Mouse (Mus musculus): ENCODE measurements at regions not wholly inside any gene's neighbourhood (a gene's known extent, or its start where the extent isn't known, plus 50 kb on each side); places are given as distances from the start of the nearest gene placed in this dataset.
"Not testable (repeated sequence)": the region's sequence is repeated elsewhere in the genome, so short reads cannot be mapped to it uniquely, and the experiment has no call there.

- not testable (repeated sequence) for DNase-seq
These were observed 823.2 kb upstream of the Olfr1507 start for GRCm38 (mm10) chr14:53318512-53319309.

GRCm38 (mm10) chr14:53312490-53312889 lies 816.9 kb upstream of the Olfr1507 start:
- DNase-seq: not testable (repeated sequence)

GRCm38 (mm10) chr14:53303179-53303578 lies 807.6 kb upstream of the Olfr1507 start:
- DNase-seq: not testable (repeated sequence)

GRCm38 (mm10) chr14:53302491-53302829 lies 806.9 kb upstream of the Olfr1507 start:
- DNase-seq: not testable (repeated sequence)

GRCm38 (mm10) chr14:53301722-53302490 lies 806.4 kb upstream of the Olfr1507 start:
- not testable (repeated sequence) for DNase-seq

- not testable (repeated sequence) for DNase-seq
These were observed 805.6 kb upstream of the Olfr1507 start for GRCm38 (mm10) chr14:53301110-53301509.

- DNase-seq: not testable (repeated sequence)
These were observed 804.2 kb upstream of the Olfr1507 start for GRCm38 (mm10) chr14:53299735-53300134.

GRCm38 (mm10) chr14:53283350-53284141 lies 788.0 kb upstream of the Olfr1507 start:
- DNase-seq: not testable (repeated sequence)

GRCm38 (mm10) chr14:53273218-53273617 lies 777.7 kb upstream of the Olfr1507 start:
- DNase-seq: not testable (repeated sequence)

- DNase-seq: not testable (repeated sequence)
These were observed 772.1 kb upstream of the Olfr1507 start for GRCm38 (mm10) chr14:53267693-53268092.

GRCm38 (mm10) chr14:53255962-53256361 lies 760.4 kb upstream of the Olfr1507 start:
- DNase-seq: not testable (repeated sequence)

GRCm38 (mm10) chr14:53253470-53253869 lies 757.9 kb upstream of the Olfr1507 start:
- not testable (repeated sequence) for DNase-seq

GRCm38 (mm10) chr14:53231142-53231541 lies 735.6 kb upstream of the Olfr1507 start:
- DNase-seq: not testable (repeated sequence)

- DNase-seq: not testable (repeated sequence)
These were observed 729.2 kb upstream of the Olfr1507 start for GRCm38 (mm10) chr14:53224789-53225188.

- not testable (repeated sequence) for DNase-seq
These were observed 715.0 kb upstream of the Olfr1507 start for GRCm38 (mm10) chr14:53210554-53210953.

- DNase-seq: not testable (repeated sequence)
These were observed 713.7 kb upstream of the Olfr1507 start for GRCm38 (mm10) chr14:53209258-53209657.

- DNase-seq: not testable (repeated sequence)
These were observed 695.4 kb upstream of the Olfr1507 start for GRCm38 (mm10) chr14:53190931-53191330.

GRCm38 (mm10) chr14:53174099-53174498 lies 678.5 kb upstream of the Olfr1507 start:
- not testable (repeated sequence) for DNase-seq

- not testable (repeated sequence) for DNase-seq
These were observed 670.8 kb upstream of the Olfr1507 start for GRCm38 (mm10) chr14:53166327-53166726.

GRCm38 (mm10) chr14:53159012-53159411 lies 663.5 kb upstream of the Olfr1507 start:
- DNase-seq: not testable (repeated sequence)

GRCm38 (mm10) chr14:53134783-53135182 lies 639.2 kb upstream of the Olfr1507 start:
- peak; percentile 7 for DNase-seq

GRCm38 (mm10) chr14:53132390-53132789 lies 636.8 kb upstream of the Olfr1507 start:
- DNase-seq: peak; percentile 38
